Mouse (Mus musculus): Measurements from ENCODE around the gene Tsr3. TPM values are rescaled to one million over a fixed set of nuclear protein-coding genes. Genes with fewer than 3 reads are reported as not detected.

Gene Tsr3
- total and polyA plus RNA-seq, 3 experiments: 35.2 to 50.5 TPM; not detected in 1

GRCm38 (mm10) chr17:25273706-25274501 lies 33.9 kb downstream of the Tsr3 start (continued):
- TF ChIP-seq CHD2 (IDR thresholded peaks at IDR 0.05; ENCODE audit: low read length) (peak; percentile 91), NELFE (IDR thresholded peaks at IDR 0.05; ENCODE audit: low read depth, low read length) (no peak; the same call in 1 of the 2 replicates), ETS1 (IDR thresholded peaks at IDR 0.05; ENCODE audit: low read depth, low read length) (peak; percentile 32), CHD1 (IDR thresholded peaks at IDR 0.05; ENCODE audit: low read depth, low read length) (no peak), BHLHE40 (IDR thresholded peaks at IDR 0.05; ENCODE audit: borderline replicate concordance, low read depth, low read length) (peak; percentile 97), RCOR1 (IDR thresholded peaks at IDR 0.05; ENCODE audit: low read depth, low read length) (no peak), USF1 (IDR thresholded peaks at IDR 0.05; ENCODE audit: low read depth, low read length) (peak; percentile 75), ZKSCAN1 (IDR thresholded peaks at IDR 0.05; ENCODE audit: low read depth, low read length) (no peak), EP300 (IDR thresholded peaks at IDR 0.05; ENCODE audit: low read depth in 1 of 2, low read length in 2 of 2) (no peak; a peak in 2 of 4 replicates), ZNF384 (IDR thresholded peaks at IDR 0.05; ENCODE audit: low read depth, low read length) (peak; percentile 99), MAX (IDR thresholded peaks at IDR 0.05; ENCODE audit: low read length) (peak; percentile 86), MYB (IDR thresholded peaks at IDR 0.05; ENCODE audit: low read depth, low read length) (no peak), KAT2A (conservative IDR thresholded peaks at IDR 0.05; ENCODE audit: low read depth, low read length) (peak; percentile 54)

GRCm38 (mm10) chr17:25274571-25275346 lies 34.8 kb downstream of the Tsr3 start, which contains the start of gene Ube2i:
TSS of gene Ube2i (minus strand) at chr17:25274622.
- no peak for TF ChIP-seq E2F4 (IDR thresholded peaks at IDR 0.05; ENCODE audit: borderline replicate concordance, low read depth, low read length)
- TF ChIP-seq ZMIZ1 (IDR thresholded peaks at IDR 0.05; ENCODE audit: low read depth, low read length): peak; percentile 94
- TF ChIP-seq NELFE (IDR thresholded peaks at IDR 0.05; ENCODE audit: low read depth, low read length): peak; percentile 35; the same call in 1 of the 2 replicates
- TF ChIP-seq TBP (IDR thresholded peaks at IDR 0.05; ENCODE audit: low read depth, low read length): peak; percentile 72
- no peak for TF ChIP-seq HCFC1 (IDR thresholded peaks at IDR 0.05; ENCODE audit: low read depth, low read length)
- no peak for TF ChIP-seq NRF1 (IDR thresholded peaks at IDR 0.05; ENCODE audit: insufficient read depth, low read depth, low read length, poor library complexity, severe bottlenecking)
- TF ChIP-seq POLR2A (IDR thresholded peaks at IDR 0.05; ENCODE audit: control insufficient read depth in 1 of 2, insufficient read depth in 1 of 2, low read depth in 1 of 2, low read length in 2 of 2, poor library complexity in 1 of 2): peak; percentile 15 to 66; a peak in 2 of 4 replicates
- TF ChIP-seq MAZ (IDR thresholded peaks at IDR 0.05; ENCODE audit: low read depth, low read length): no peak
- TF ChIP-seq ELF1 (IDR thresholded peaks at IDR 0.05; ENCODE audit: low read depth, low read length): no peak
- peak within 1 kb of the TSS; percentile 96 for H3K27ac ChIP-seq (ENCODE audit: control insufficient read depth, low read depth, low read length)
- peaks cover 9 to 34% of the 10 kb centered on the region in 2 experiments for H3K4me1 ChIP-seq (ENCODE audit: control insufficient read depth in 1 of 2, insufficient read depth in 2 of 2, low read length in 2 of 2)
- H3K27me3 ChIP-seq (ENCODE audit: control insufficient read depth in 1 of 2, insufficient read depth in 2 of 2, low read length in 2 of 2): no peaks in the 10 kb centered on the region
- peak within 1 kb of the TSS; percentile 95 for H3K9ac ChIP-seq (ENCODE audit: control insufficient read depth, low read depth, low read length, poor library complexity, severe bottlenecking)
- peak; percentile 54 for DNase-seq (ENCODE audit: low read depth, low spot score)
- H3K4me3 ChIP-seq (ENCODE audit: control insufficient read depth in 1 of 2, insufficient read depth in 1 of 2, low read depth in 2 of 2, low read length in 2 of 2): peak within 1 kb of the TSS; percentile 81 to 91
- H3K36me3 ChIP-seq (ENCODE audit: control insufficient read depth in 1 of 2, insufficient read depth in 2 of 2, low read length in 2 of 2): peaks cover 9 to 18% of the 10 kb centered on the region in 2 experiments
- peaks cover 38% of the 10 kb centered on the region for H3K79me2 ChIP-seq (ENCODE audit: control insufficient read depth, insufficient read depth, low read length, poor library complexity)
- H3K9me3 ChIP-seq (replicated peaks; ENCODE audit: insufficient read depth, low read length): no peaks in the 10 kb centered on the region

All from MEL (cell line).